Mouse (Mus musculus): Measurements from ENCODE around the gene Asb18.

GRCm38 (mm10) chr1:89969072-89969713, 45.3 kb downstream of the Asb18 start:
- TF ChIP-seq CTCF (IDR thresholded peaks at IDR 0.05; ENCODE audit: low read depth) (no peak), EP300 (IDR thresholded peaks at IDR 0.05; ENCODE audit: low read depth) (no peak)

Data from heart, postnatal 0 days (tissue).